Mouse (Mus musculus): ENCODE measurements around the gene Dcdc2b. TPM values are rescaled to one million over a fixed set of nuclear protein-coding genes. Genes with fewer than 3 reads are reported as not detected.

Dcdc2b gene
- polyA plus RNA-seq, 1 experiment from 2014 or later, result 1.0 TPM

- Histone ChIP-seq H3K36me3 (replicated peaks) (peaks cover 3% of the 10 kb centered on the region; the same call in 1 of the 2 replicates), H3K27ac (replicated peaks) (peak overlapping the region; percentile 78), H3K9me3 (no peaks in the 10 kb centered on the region), H3K27me3 (replicated peaks; ENCODE audit: low read depth, poor library complexity, severe bottlenecking) (no peaks in the 10 kb centered on the region), H3K4me3 (peak overlapping the region; percentile 65), H3K4me1 (peaks cover 19% of the 10 kb centered on the region)
- peak; percentile 88 for DNase-seq (ENCODE audit: low spot score)
- WGBS, result 2% methylated on average over 36 of the region's 36 CpGs
Observed at GRCm38 (mm10) chr4:129584884-129585608, 29.0 kb downstream of the Dcdc2b start.

GRCm38 (mm10) chr4:129584370-129584769 lies 29.7 kb downstream of the Dcdc2b start:
- 59% methylated on average over 1 of the region's 1 CpGs for WGBS
- Histone ChIP-seq H3K27me3 (replicated peaks; ENCODE audit: low read depth, poor library complexity, severe bottlenecking) (no peaks in the 10 kb centered on the region), H3K9me3 (no peaks in the 10 kb centered on the region), H3K4me3 (peak overlapping the region; percentile 65), H3K36me3 (replicated peaks) (no peaks in the 10 kb centered on the region), H3K27ac (replicated peaks) (peak overlapping the region; percentile 78), H3K4me1 (peaks cover 19% of the 10 kb centered on the region)
- no peak for DNase-seq (ENCODE audit: low spot score)

- no peaks in the 10 kb centered on the region for H3K36me3 ChIP-seq (replicated peaks)
- DNase-seq (ENCODE audit: low spot score), result no peak
- no peaks in the 10 kb centered on the region for H3K9me3 ChIP-seq
- H3K27ac ChIP-seq (replicated peaks), result no peak overlapping the region
- 91% methylated on average over 1 of the region's 1 CpGs for WGBS
- 0 out of 2 replicates have a peak, but pooled peaks cover 4% of the 10 kb centered on the region for H3K27me3 ChIP-seq (replicated peaks; ENCODE audit: low read depth, poor library complexity, severe bottlenecking)
- no peak overlapping the region for H3K4me3 ChIP-seq
- peaks cover 19% of the 10 kb centered on the region for H3K4me1 ChIP-seq
Observed at GRCm38 (mm10) chr4:129582251-129582650, 31.8 kb downstream of the Dcdc2b start.

- H3K27me3 ChIP-seq (replicated peaks; ENCODE audit: low read depth, poor library complexity, severe bottlenecking), result peaks cover 10% of the 10 kb centered on the region; the same call in 1 of the 2 replicates
- H3K9me3 ChIP-seq, result no peaks in the 10 kb centered on the region
- no peak overlapping the region for H3K4me3 ChIP-seq
- 82% methylated on average over 7 of the region's 7 CpGs for WGBS
- H3K27ac ChIP-seq (replicated peaks), result no peak overlapping the region; the same call in 1 of the 2 replicates
- DNase-seq (ENCODE audit: low spot score), result no peak
- peaks cover 22% of the 10 kb centered on the region for H3K4me1 ChIP-seq
- no peaks in the 10 kb centered on the region for H3K36me3 ChIP-seq (replicated peaks)
Observed at GRCm38 (mm10) chr4:129580347-129580746, 33.7 kb downstream of the Dcdc2b start.

- no peak for DNase-seq (ENCODE audit: low spot score)
- Histone ChIP-seq H3K4me3 (peak within 1 kb of the TSS; percentile 23; the same call in 1 of the 2 replicates), H3K36me3 (replicated peaks) (no peaks in the 10 kb centered on the region), H3K4me1 (peaks cover 13% of the 10 kb centered on the region), H3K27ac (replicated peaks) (no peak within 1 kb of the TSS), H3K27me3 (replicated peaks; ENCODE audit: low read depth, poor library complexity, severe bottlenecking) (peaks cover 10% of the 10 kb centered on the region; the same call in 1 of the 2 replicates), H3K9me3 (no peaks in the 10 kb centered on the region)
- WGBS, result 84% methylated on average over 5 of the region's 5 CpGs
Observed at GRCm38 (mm10) chr4:129578466-129578865, 35.6 kb downstream of the Dcdc2b start, which contains the start of gene Fam167b. TSS of gene Fam167b (minus strand) at chr4:129578549.

GRCm38 (mm10) chr4:129577688-129578087 lies 36.4 kb downstream of the Dcdc2b start:
- Histone ChIP-seq H3K9me3 (no peaks in the 10 kb centered on the region), H3K36me3 (replicated peaks) (no peaks in the 10 kb centered on the region), H3K27me3 (replicated peaks; ENCODE audit: low read depth, poor library complexity, severe bottlenecking) (peaks cover 10% of the 10 kb centered on the region; the same call in 1 of the 2 replicates), H3K4me3 (no peak overlapping the region), H3K27ac (replicated peaks) (no peak overlapping the region), H3K4me1 (peaks cover 13% of the 10 kb centered on the region)
- 84% methylated on average over 7 of the region's 7 CpGs for WGBS
- DNase-seq (ENCODE audit: low spot score), result no peak

- no peaks in the 10 kb centered on the region for H3K9me3 ChIP-seq
- no peaks in the 10 kb centered on the region for H3K36me3 ChIP-seq (replicated peaks)
- H3K4me1 ChIP-seq, result peaks cover 13% of the 10 kb centered on the region
- no peak overlapping the region for H3K27ac ChIP-seq (replicated peaks)
- 35% methylated on average over 21 of the region's 21 CpGs for WGBS
- peak; percentile 66 for DNase-seq (ENCODE audit: low spot score)
- H3K4me3 ChIP-seq, result peak overlapping the region; percentile 23; the same call in 1 of the 2 replicates
- H3K27me3 ChIP-seq (replicated peaks; ENCODE audit: low read depth, poor library complexity, severe bottlenecking), result peaks cover 10% of the 10 kb centered on the region; the same call in 1 of the 2 replicates
Observed at GRCm38 (mm10) chr4:129576863-129577491, 37.1 kb downstream of the Dcdc2b start.

- H3K36me3 ChIP-seq (replicated peaks), result no peaks in the 10 kb centered on the region
- no peak overlapping the region for H3K4me3 ChIP-seq
- DNase-seq (ENCODE audit: low spot score), result peak; percentile 22
- H3K4me1 ChIP-seq, result peaks cover 13% of the 10 kb centered on the region
- H3K27me3 ChIP-seq (replicated peaks; ENCODE audit: low read depth, poor library complexity, severe bottlenecking), result peaks cover 10% of the 10 kb centered on the region; the same call in 1 of the 2 replicates
- peak overlapping the region; percentile 65 for H3K27ac ChIP-seq (replicated peaks)
- WGBS, result 58% methylated on average over 7 of the region's 8 CpGs
- no peaks in the 10 kb centered on the region for H3K9me3 ChIP-seq
Observed at GRCm38 (mm10) chr4:129575171-129575844, 38.7 kb downstream of the Dcdc2b start.

GRCm38 (mm10) chr4:129573430-129573829 lies 40.6 kb downstream of the Dcdc2b start, which contains the start of gene Lck:
TSS of gene Lck (minus strand) at chr4:129573641.
- peaks cover 8% of the 10 kb centered on the region; the same call in 1 of the 2 replicates for H3K27me3 ChIP-seq (replicated peaks; ENCODE audit: low read depth, poor library complexity, severe bottlenecking)
- no peak within 1 kb of the TSS for H3K4me3 ChIP-seq
- no peak within 1 kb of the TSS for H3K27ac ChIP-seq (replicated peaks)
- WGBS, result 92% methylated on average over 8 of the region's 8 CpGs
- no peaks in the 10 kb centered on the region for H3K9me3 ChIP-seq
- DNase-seq (ENCODE audit: low spot score), result no peak
- H3K4me1 ChIP-seq, result peaks cover 13% of the 10 kb centered on the region
- H3K36me3 ChIP-seq (replicated peaks), result no peaks in the 10 kb centered on the region

GRCm38 (mm10) chr4:129573093-129573370 lies 41.0 kb downstream of the Dcdc2b start:
- no peak overlapping the region for H3K27ac ChIP-seq (replicated peaks)
- H3K27me3 ChIP-seq (replicated peaks; ENCODE audit: low read depth, poor library complexity, severe bottlenecking), result peaks cover 6% of the 10 kb centered on the region; the same call in 1 of the 2 replicates
- WGBS, result 94% methylated on average over 4 of the region's 4 CpGs
- no peaks in the 10 kb centered on the region for H3K36me3 ChIP-seq (replicated peaks)
- DNase-seq (ENCODE audit: low spot score), result no peak
- no peak overlapping the region for H3K4me3 ChIP-seq
- no peaks in the 10 kb centered on the region for H3K9me3 ChIP-seq
- peaks cover 13% of the 10 kb centered on the region for H3K4me1 ChIP-seq

GRCm38 (mm10) chr4:129572236-129573092 lies 41.6 kb downstream of the Dcdc2b start:
- Histone ChIP-seq H3K9me3 (no peaks in the 10 kb centered on the region), H3K27ac (replicated peaks) (no peak overlapping the region), H3K4me3 (no peak overlapping the region), H3K4me1 (peaks cover 13% of the 10 kb centered on the region), H3K36me3 (replicated peaks) (no peaks in the 10 kb centered on the region), H3K27me3 (replicated peaks; ENCODE audit: low read depth, poor library complexity, severe bottlenecking) (peaks cover 6% of the 10 kb centered on the region; the same call in 1 of the 2 replicates)
- WGBS, result 83% methylated on average over 13 of the region's 13 CpGs
- DNase-seq (ENCODE audit: low spot score), result no peak

Measured in embryonic facial prominence, embryonic 10.5 days (tissue).